Mouse (Mus musculus): ENCODE results near the gene Fnbp1. TPM values are rescaled to one million over a fixed set of nuclear protein-coding genes. Genes with fewer than 3 reads are reported as not detected.
A peak's percentile ranks its signal among the peaks of the same experiment; 100 is the strongest.
"Not testable (repeated sequence)": the region's sequence is repeated elsewhere in the genome, so short reads cannot be mapped to it uniquely, and the experiment has no call there.

The Fnbp1 gene
- polyA plus RNA-seq (2015; fragmentation: Nextera tagmentation; extraction: Ambion mirVana), result 27.9 and 30.5 TPM in 2 replicates

- WGBS, result under 1% methylated on average over 59 of the region's 59 CpGs
- H3K4me1 ChIP-seq, result peaks cover 43% of the 10 kb centered on the region
- H3K36me3 ChIP-seq, result peaks cover 8% of the 10 kb centered on the region
- peak within 1 kb of the TSS; percentile 94 for H3K27ac ChIP-seq (replicated peaks)
- peak within 1 kb of the TSS; percentile 97 for H3K4me3 ChIP-seq (replicated peaks)
- H3K9ac ChIP-seq, result peak within 1 kb of the TSS; percentile 96
- peak; percentile 90 for ATAC-seq (ENCODE audit: insufficient number of reproducible peaks, low FRiP score, low TSS enrichment, low read depth)
- no peaks in the 10 kb centered on the region for H3K9me3 ChIP-seq (replicated peaks)
- H3K4me2 ChIP-seq (replicated peaks), result peak within 1 kb of the TSS; percentile 89
- H3K27me3 ChIP-seq, result no peaks in the 10 kb centered on the region
Measured at GRCm38 (mm10) chr2:31141867-31142454, at the start of gene Fnbp1. Gene Fnbp1, minus strand, starts transcription at chr2:31142008.

DNA sequence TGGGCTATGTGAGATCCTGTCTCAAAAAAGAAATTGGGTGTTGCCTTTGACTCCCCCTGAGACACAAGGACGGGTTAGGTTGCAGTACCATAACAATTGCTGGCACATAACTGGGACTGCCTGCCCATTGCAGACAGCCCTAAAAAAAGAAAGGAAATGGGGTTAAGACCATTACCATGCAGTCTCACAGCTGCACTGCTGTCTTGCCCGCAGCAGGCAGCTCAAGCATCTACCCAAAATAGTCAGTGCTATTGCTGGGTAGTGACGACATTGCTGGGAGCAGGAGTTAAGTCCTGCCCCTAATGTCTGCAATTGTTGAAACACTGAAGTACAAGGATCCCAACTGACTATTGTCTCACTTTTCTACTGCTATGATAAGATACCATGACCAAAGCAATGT is 47.8 kb upstream of the Fnbp1 start:
- ATAC-seq (ENCODE audit: insufficient number of reproducible peaks, low FRiP score, low TSS enrichment, low read depth), result no peak
- Histone ChIP-seq H3K27me3 (no peaks in the 10 kb centered on the region), H3K9ac (no peak overlapping the region), H3K27ac (replicated peaks) (no peak overlapping the region), H3K4me2 (replicated peaks) (no peak overlapping the region), H3K4me3 (replicated peaks) (no peak overlapping the region), H3K4me1 (no peaks in the 10 kb centered on the region), H3K9me3 (replicated peaks) (no peaks in the 10 kb centered on the region), H3K36me3 (peaks cover 88% of the 10 kb centered on the region)
- WGBS, result 78% methylated on average over 3 of the region's 3 CpGs

DNA sequence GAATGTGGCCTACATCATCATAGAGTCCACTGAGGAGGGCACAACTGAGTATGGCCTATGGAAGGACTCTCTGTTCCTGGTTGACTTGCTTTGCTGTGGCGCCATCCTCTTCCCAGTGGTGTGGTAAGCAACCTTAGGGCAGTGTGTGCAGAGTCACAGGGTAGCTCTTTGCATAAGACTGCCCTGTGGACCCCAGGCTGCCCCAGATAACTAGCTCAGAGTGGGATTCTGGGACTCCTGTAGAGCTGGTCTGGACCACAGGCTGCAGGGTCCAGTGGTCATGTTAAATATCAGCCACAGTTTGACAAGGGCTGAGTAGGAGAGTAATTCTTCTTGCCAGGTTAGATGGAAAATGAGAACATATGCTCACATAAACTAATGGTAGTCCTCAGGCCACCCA is 46.9 kb upstream of the Fnbp1 start:
- Histone ChIP-seq H3K9ac (no peak overlapping the region), H3K9me3 (replicated peaks) (no peaks in the 10 kb centered on the region), H3K4me1 (no peaks in the 10 kb centered on the region), H3K4me3 (replicated peaks) (no peak overlapping the region), H3K36me3 (peaks cover 92% of the 10 kb centered on the region), H3K27me3 (no peaks in the 10 kb centered on the region), H3K27ac (replicated peaks) (no peak overlapping the region), H3K4me2 (replicated peaks) (no peak overlapping the region)
- ATAC-seq (ENCODE audit: insufficient number of reproducible peaks, low FRiP score, low TSS enrichment, low read depth), result no peak
- 90% methylated on average over 1 of the region's 1 CpGs for WGBS

GRCm38 (mm10) chr2:31183830-31184229 is 42.0 kb upstream of the Fnbp1 start:
- Histone ChIP-seq H3K36me3 (peaks cover 85% of the 10 kb centered on the region), H3K9me3 (replicated peaks) (no peaks in the 10 kb centered on the region), H3K9ac (no peak overlapping the region), H3K4me3 (replicated peaks) (no peak overlapping the region), H3K4me2 (replicated peaks) (no peak overlapping the region), H3K4me1 (0 out of 2 replicates have a peak, but pooled peaks cover 2% of the 10 kb centered on the region), H3K27ac (replicated peaks) (no peak overlapping the region), H3K27me3 (no peaks in the 10 kb centered on the region)
- ATAC-seq (ENCODE audit: insufficient number of reproducible peaks, low FRiP score, low TSS enrichment, low read depth), result no peak
- WGBS, result 85% methylated on average over 1 of the region's 1 CpGs

- ATAC-seq (ENCODE audit: insufficient number of reproducible peaks, low FRiP score, low TSS enrichment, low read depth), result no peak
- Histone ChIP-seq H3K4me3 (replicated peaks) (no peak overlapping the region), H3K4me2 (replicated peaks) (no peak overlapping the region), H3K9me3 (replicated peaks) (no peaks in the 10 kb centered on the region), H3K27me3 (no peaks in the 10 kb centered on the region), H3K4me1 (0 out of 2 replicates have a peak, but pooled peaks cover 2% of the 10 kb centered on the region), H3K9ac (no peak overlapping the region), H3K36me3 (peaks cover 84% of the 10 kb centered on the region), H3K27ac (replicated peaks) (no peak overlapping the region)
- WGBS, result 81% methylated on average over 6 of the region's 6 CpGs
Measured at GRCm38 (mm10) chr2:31182786-31183330, 41.0 kb upstream of the Fnbp1 start.

GRCm38 (mm10) chr2:31180081-31180551 is 38.3 kb upstream of the Fnbp1 start:
- no peak overlapping the region for H3K9ac ChIP-seq
- peaks cover 84% of the 10 kb centered on the region for H3K36me3 ChIP-seq
- 60% methylated on average over 7 of the region's 7 CpGs for WGBS
- H3K27ac ChIP-seq (replicated peaks), result no peak overlapping the region
- 0 out of 2 replicates have a peak, but pooled peaks cover 2% of the 10 kb centered on the region for H3K4me1 ChIP-seq
- H3K4me3 ChIP-seq (replicated peaks), result no peak overlapping the region
- ATAC-seq (ENCODE audit: insufficient number of reproducible peaks, low FRiP score, low TSS enrichment, low read depth), result no peak
- no peaks in the 10 kb centered on the region for H3K9me3 ChIP-seq (replicated peaks)
- H3K27me3 ChIP-seq, result no peaks in the 10 kb centered on the region
- H3K4me2 ChIP-seq (replicated peaks), result no peak overlapping the region

GRCm38 (mm10) chr2:31179471-31179870 is 37.7 kb upstream of the Fnbp1 start:
- ATAC-seq (ENCODE audit: insufficient number of reproducible peaks, low FRiP score, low TSS enrichment, low read depth), result no peak
- Histone ChIP-seq H3K4me1 (0 out of 2 replicates have a peak, but pooled peaks cover 2% of the 10 kb centered on the region), H3K36me3 (peaks cover 82% of the 10 kb centered on the region), H3K9ac (no peak overlapping the region), H3K27ac (replicated peaks) (no peak overlapping the region), H3K9me3 (replicated peaks) (no peaks in the 10 kb centered on the region), H3K27me3 (no peaks in the 10 kb centered on the region), H3K4me3 (replicated peaks) (no peak overlapping the region), H3K4me2 (replicated peaks) (no peak overlapping the region)
- WGBS, result 60% methylated on average over 7 of the region's 7 CpGs

- H3K9ac ChIP-seq; H3K9me3 ChIP-seq (replicated peaks); H3K4me3 ChIP-seq (replicated peaks); ATAC-seq (ENCODE audit: insufficient number of reproducible peaks, low FRiP score, low TSS enrichment, low read depth); H3K27ac ChIP-seq (replicated peaks); H3K4me1 ChIP-seq; H3K27me3 ChIP-seq; H3K4me2 ChIP-seq (replicated peaks): not testable (repeated sequence)
- H3K36me3 ChIP-seq, result peaks cover 82% of the 10 kb centered on the region
- WGBS, result 76% methylated on average over 6 of the region's 6 CpGs
Measured at GRCm38 (mm10) chr2:31178593-31178992, 36.8 kb upstream of the Fnbp1 start.

DNA sequence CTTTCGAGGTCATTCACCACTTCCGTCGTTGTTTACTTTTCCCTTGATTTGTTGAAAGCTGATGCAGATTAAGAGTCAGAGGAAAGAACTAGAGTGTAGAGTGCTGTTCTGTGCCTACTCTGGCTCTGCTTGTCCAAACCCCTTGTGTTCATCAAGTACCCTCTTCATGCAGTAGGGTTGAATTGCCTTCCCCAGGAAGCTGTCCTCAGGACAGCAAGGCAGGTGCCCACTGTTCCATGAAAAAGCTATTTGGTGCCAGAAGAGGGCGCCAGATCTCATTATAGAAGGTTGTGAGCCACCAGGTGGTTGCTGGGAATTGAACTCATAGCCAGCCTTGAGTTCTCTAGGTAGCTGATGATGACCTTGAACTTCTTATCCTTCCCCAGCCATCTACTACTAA is 31.5 kb upstream of the Fnbp1 start:
- Histone ChIP-seq H3K9me3 (replicated peaks) (no peaks in the 10 kb centered on the region), H3K36me3 (peaks cover 97% of the 10 kb centered on the region), H3K4me2 (replicated peaks) (no peak overlapping the region), H3K4me1 (0 out of 2 replicates have a peak, but pooled peaks cover 3% of the 10 kb centered on the region), H3K9ac (no peak overlapping the region), H3K4me3 (replicated peaks) (no peak overlapping the region), H3K27ac (replicated peaks) (no peak overlapping the region), H3K27me3 (no peaks in the 10 kb centered on the region)
- 80% methylated on average over 4 of the region's 4 CpGs for WGBS
- no peak for ATAC-seq (ENCODE audit: insufficient number of reproducible peaks, low FRiP score, low TSS enrichment, low read depth)

DNA sequence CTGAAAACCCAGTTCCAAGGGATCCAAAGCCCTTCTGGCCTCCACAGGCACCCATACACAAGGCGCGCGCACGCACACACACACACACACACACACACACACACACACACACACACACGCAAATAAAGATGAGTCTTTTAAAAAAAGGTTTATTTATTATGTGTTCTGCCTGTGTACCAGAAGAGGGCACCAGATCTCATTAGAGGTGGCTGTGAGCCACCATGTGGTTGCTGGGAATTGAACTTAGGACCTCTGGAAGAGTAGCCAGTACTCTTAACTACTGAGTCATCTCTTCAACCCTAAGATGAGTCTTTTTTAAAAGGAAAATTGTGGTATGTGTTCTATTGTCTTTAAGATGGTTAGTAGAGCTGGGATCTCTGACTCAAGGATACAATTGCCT is 30.7 kb upstream of the Fnbp1 start:
- Histone ChIP-seq H3K4me1 (0 out of 2 replicates have a peak, but pooled peaks cover 3% of the 10 kb centered on the region), H3K4me3 (replicated peaks) (no peak overlapping the region), H3K27me3 (no peaks in the 10 kb centered on the region), H3K27ac (replicated peaks) (no peak overlapping the region), H3K4me2 (replicated peaks) (no peak overlapping the region), H3K9ac (no peak overlapping the region), H3K36me3 (peaks cover 96% of the 10 kb centered on the region), H3K9me3 (replicated peaks) (no peaks in the 10 kb centered on the region)
- ATAC-seq (ENCODE audit: insufficient number of reproducible peaks, low FRiP score, low TSS enrichment, low read depth), result no peak
- 87% methylated on average over 5 of the region's 5 CpGs for WGBS

DNA sequence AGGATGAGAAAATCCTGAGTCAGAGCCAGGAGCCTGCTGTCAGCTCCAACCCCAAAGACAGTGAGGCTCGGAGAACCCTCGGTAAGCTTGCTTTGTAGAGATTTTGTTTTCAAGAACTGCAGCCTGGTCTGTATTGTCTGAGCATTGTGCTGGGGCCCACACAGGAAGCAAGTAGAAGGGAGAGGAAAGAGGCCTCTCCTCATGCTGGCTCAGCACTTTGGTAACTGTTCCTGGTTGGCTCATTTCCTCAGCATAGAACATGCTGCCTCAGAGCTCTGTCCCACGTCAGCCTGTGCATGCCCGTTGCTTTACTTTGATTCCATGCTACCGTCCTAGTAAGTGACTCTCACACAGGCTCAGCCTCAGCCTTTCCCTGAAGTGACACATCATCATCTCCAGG is 30.2 kb upstream of the Fnbp1 start:
- H3K27ac ChIP-seq (replicated peaks), result peak overlapping the region; percentile 63
- no peak overlapping the region for H3K4me3 ChIP-seq (replicated peaks)
- no peak overlapping the region for H3K9ac ChIP-seq
- 67% methylated on average over 5 of the region's 5 CpGs for WGBS
- no peaks in the 10 kb centered on the region for H3K9me3 ChIP-seq (replicated peaks)
- H3K27me3 ChIP-seq, result no peaks in the 10 kb centered on the region
- peaks cover 94% of the 10 kb centered on the region for H3K36me3 ChIP-seq
- H3K4me1 ChIP-seq, result 0 out of 2 replicates have a peak, but pooled peaks cover 3% of the 10 kb centered on the region
- ATAC-seq (ENCODE audit: insufficient number of reproducible peaks, low FRiP score, low TSS enrichment, low read depth), result no peak
- H3K4me2 ChIP-seq (replicated peaks), result no peak overlapping the region

DNA sequence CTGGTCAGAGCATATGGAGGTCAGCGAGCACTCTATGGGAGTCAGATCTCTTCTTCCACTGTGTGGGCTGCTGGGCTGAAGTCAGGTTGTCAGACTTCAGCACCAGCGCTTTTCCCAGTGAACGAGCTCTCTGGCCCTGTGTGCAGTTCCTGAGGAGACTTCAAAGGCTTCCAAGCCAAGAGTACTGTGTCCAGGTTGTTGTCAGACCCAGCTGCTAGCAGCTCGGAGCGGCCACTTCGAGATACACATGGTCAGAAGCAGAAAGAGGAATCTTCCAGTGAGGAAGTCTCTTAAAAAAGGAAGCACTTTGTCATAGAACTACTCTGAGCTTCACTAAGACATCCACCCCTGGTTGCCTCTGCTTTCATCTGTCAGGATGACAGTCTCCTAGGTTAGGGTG is 28.4 kb upstream of the Fnbp1 start:
- H3K9me3 ChIP-seq (replicated peaks), result no peaks in the 10 kb centered on the region
- H3K27ac ChIP-seq (replicated peaks), result no peak overlapping the region
- 96% methylated on average over 6 of the region's 6 CpGs for WGBS
- H3K4me2 ChIP-seq (replicated peaks), result no peak overlapping the region
- H3K4me1 ChIP-seq, result peaks cover 8% of the 10 kb centered on the region
- no peaks in the 10 kb centered on the region for H3K27me3 ChIP-seq
- no peak overlapping the region for H3K9ac ChIP-seq
- H3K36me3 ChIP-seq, result peaks cover 82% of the 10 kb centered on the region
- H3K4me3 ChIP-seq (replicated peaks), result no peak overlapping the region
- no peak for ATAC-seq (ENCODE audit: insufficient number of reproducible peaks, low FRiP score, low TSS enrichment, low read depth)
